Mouse (Mus musculus): ENCODE data around the gene Entpd1.

Gene Entpd1

DNA sequence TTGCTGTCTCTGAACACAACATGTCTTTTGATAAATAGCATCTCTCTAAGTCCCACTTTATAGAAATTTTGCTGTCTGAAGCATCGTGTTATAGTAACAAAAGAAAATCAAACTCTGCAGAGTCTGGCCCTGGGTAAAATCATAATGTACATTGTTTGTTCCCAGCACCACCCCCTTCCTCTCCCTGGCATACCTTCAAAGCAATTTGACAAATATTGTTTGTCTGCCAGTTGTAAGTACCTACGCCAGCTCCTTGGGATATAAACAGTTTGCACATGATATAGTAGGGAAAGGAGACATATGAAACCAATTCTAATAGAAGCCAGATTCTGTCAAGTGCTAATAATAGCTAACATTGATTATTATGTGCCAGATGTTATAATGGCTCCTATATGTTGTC is 50.6 kb downstream of the Entpd1 start:
- no peak for DNase-seq (ENCODE audit: extremely low spot score, low spot score)

DNA sequence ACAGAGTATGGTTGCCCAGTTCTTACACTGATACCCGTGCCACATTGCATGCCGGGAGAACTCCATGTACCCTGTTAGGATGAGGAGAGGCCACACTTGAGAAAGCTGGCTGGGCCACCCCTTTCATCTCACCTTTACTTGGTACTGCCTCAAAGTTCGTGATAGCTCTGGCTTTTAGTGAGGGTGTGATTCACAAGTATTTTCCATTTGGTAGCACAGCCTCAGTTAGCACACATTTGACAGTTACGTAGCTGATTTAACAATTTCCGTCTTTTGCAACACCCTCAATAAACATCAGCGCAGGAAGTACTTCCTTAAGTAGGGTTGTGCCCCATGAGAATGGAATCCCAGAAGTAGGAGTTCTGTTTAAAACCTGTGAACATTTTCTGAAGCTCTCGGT is 53.6 kb downstream of the Entpd1 start:
- DNase-seq (ENCODE audit: extremely low spot score, low spot score): no peak

DNA sequence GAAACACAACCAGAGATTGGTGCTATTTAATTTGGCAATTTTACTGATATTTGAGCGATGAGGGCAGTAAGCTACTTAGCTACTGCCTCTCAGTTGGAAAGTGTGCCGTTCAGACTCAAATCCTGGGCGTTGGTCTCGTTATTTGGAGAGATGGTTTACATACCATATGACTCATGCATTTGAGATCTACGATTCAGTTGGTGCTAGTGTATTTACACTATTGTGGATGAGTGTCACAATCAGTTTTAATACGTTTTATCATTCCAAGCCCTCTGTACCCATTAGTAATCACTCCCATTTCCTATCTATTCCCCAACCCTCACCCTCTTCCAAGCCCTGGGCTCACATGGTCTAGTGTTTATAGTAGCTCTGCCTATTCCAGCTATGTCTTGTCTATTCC is 54.9 kb downstream of the Entpd1 start:
- DNase-seq (ENCODE audit: extremely low spot score, low spot score): no peak

DNA sequence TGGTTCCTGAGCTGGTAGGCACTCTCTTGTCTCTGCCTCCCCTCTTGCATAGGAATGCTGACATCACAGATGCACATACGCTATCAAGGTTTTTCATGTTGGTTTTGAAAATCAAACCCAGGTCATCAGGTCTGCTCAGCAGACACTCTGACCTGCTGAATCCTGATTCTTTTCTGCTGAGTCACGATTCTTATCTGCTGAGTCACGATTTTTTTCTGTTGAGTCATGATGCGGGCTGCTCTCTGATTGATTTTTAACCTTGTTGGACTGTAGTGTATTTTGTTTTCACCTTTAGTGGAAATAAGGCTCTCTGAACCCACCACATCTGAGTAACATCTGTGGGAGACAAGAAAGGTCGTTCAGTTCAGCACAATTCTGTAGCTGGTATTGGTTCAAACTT is 63.2 kb downstream of the Entpd1 start:
- DNase-seq (ENCODE audit: extremely low spot score, low spot score): no peak

DNA sequence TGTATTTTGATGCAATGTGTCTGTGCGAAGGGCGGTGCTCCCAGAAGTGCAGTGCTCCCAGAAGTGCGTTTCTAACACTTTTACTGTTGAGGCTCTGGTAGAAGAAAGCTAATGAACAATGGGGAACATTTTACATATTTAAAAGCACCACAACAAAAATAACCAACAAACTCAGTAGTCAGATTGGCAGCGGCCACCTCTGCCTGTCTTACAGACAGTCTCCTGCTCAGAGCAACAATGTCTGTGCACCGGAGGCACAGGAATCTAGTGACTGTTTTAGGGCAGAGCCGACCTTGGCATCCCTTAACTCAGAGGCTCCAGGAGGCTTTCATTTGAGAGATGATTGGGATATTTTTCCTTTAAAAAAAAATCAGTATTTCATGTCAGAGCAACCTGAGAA is 65.9 kb downstream of the Entpd1 start:
- DNase-seq (ENCODE audit: extremely low spot score, low spot score): no peak

DNA sequence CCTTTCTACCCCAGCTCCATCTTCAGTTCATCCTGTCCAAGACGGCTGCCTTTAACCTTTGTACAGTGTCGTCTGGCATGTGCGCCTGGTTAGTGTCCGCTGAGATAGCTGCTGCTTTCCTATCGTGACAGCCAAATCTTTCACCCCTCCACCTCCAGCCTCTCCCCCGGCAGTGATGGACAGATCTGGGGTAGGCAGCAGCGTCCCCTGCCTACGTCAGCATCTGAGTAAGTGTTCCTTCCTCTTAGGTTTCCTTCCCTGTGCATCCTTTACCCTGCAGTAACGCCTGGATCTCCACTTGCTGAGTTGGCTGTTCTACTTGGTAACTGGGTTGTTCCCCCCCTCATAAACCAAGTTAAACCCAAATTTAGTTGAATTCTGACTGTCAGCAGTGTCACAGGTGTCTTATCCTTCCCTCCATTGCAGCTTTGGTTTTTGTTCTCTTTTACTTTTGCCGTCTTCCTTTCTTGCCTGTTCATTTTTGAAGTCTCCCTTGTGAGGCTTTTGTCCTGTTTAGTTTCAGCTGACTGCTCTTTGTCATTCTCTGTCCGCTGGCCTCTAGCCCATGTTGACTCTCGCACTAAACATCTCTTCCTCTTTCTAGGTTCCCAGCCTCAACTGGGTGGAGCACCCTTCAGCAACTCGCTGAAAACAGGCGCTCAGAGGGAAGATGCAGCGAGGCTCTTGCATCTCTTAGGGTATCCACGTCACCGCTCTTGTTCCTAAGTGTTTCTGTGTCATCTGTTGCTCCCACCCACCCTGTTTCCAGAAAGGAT is 66.6 kb downstream of the Entpd1 start:
- DNase-seq (ENCODE audit: extremely low spot score, low spot score): peak; percentile 15

DNA sequence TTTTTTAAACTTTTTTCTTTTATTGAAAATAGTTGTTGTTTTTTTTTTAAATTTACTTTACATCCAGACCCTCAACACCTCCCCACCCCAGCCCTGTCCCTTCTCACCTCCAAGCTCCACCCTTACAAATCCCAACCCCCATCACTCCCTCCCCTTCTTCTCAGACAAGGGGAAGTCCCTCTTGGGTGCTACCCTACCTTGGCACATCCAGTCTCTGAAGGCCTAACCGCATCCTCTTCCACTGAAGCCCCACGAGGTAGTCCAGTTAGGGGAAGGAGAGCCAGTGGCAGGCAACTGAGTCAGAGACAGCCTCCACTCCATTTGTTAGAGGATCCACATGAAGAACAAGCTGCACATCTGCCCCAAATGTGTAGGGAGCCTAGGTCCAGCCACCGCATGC is 67.5 kb downstream of the Entpd1 start:
- DNase-seq (ENCODE audit: extremely low spot score, low spot score): no peak

DNA sequence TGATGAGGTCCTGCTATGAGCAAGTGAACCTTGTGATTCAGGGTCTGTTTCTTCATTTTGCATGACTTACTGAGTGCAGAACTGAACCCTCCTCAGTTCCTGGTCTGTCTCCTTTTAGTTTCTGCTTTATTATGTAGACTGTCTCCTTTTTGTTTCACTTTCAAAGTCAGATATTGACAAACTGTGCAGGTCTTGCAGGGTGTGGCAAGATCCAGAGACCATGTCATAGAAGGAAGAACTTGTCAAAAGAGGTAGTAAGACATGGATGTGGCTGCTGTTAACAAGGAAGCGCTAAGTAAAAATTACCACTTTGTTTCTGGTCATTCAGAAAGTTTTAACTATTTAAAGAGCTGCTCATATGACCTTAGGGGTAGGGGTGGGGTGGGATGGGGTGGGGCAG is 72.0 kb downstream of the Entpd1 start:
- no peak for DNase-seq (ENCODE audit: extremely low spot score, low spot score)

DNA sequence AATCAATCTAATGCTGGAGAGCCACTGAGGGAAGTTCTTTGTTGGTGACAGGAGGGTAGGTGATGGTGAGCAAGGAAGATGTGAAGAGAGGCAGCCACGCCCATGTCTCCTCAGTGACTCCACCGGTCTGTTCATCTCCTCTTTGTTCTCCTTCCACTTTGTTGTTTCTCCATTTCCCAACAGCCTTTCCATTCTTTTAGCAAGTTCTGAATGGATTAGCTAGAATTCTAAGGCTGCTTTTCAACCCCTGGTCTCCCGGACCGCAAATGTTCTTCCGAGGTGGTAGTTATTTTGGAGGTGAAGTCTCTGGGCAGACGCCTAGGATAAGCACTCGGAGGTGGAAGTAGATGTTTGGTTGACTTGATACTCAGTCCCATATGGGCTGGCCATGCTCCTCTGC is 72.4 kb downstream of the Entpd1 start:
- no peak for DNase-seq (ENCODE audit: extremely low spot score, low spot score)

DNA sequence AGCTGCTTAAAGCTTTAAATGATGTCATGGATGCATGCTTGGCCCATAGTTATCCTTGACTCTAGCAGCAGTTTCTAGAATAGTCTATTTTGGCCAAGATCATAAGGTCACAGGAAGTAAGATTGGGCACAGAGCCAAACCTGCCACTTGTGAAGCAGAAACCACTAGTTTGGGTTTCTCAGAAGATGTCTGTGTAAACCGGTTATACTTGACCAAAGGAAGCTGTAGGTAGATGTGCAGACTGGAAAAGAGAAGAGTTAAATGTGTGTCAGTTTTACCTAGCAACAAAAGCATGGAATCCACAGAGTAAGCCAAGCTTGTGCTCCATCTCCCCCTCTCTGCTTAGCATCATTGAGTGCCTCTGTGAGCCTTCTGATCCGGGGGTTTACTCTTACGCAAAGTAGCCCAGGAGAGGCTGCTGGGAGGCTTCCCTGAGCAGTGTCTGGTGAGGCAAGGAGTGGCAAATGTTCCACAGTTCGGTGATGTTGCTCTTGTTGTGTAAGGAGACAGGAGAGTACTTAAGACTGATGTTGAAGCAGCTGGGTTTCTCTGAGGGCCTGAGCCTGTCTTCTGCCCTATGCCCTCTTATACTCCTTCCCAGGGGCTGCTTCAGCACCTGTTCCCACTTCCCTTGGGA is 75.2 kb downstream of the Entpd1 start:
- no peak for DNase-seq (ENCODE audit: extremely low spot score, low spot score)

DNA sequence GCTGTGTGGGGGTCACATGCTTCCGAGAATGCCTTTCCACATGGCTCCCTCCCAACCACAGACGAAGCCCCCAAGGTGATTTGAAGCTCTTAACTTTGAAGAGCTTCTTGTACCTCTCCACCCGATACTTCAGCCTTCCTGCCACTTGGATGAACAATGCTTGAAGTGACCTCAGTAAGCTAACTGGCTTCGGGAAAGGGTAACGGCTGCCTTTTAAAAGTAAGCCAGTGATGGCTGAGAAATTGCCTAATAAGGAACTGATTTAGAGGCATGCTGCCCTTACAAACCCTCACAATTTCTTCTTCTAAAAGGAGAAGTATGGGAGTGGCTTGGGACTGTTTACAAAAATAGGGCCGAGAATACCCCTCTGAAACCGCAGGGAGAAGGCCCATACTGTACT is 81.0 kb downstream of the Entpd1 start:
- DNase-seq (ENCODE audit: extremely low spot score, low spot score): no peak

DNA sequence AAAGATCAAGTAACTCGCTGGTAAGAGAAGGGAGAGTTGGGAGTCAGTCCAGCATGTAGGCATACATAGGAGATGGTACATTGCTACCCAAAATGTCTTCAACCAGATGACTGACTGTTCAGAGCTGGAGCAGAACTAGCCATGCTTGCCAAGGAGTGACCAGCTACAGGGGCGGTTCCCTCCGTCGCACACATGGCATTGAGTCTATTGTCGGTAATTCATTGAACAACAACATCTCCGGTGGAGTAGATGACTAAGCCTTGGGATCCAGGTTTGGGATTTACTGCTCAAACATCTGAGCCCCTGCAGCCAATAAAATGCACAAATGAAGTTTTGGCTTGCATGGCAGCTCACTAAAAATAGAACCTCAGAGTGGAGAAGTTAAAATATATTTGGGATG is 84.0 kb downstream of the Entpd1 start:
- no peak for DNase-seq (ENCODE audit: extremely low spot score, low spot score)

DNA sequence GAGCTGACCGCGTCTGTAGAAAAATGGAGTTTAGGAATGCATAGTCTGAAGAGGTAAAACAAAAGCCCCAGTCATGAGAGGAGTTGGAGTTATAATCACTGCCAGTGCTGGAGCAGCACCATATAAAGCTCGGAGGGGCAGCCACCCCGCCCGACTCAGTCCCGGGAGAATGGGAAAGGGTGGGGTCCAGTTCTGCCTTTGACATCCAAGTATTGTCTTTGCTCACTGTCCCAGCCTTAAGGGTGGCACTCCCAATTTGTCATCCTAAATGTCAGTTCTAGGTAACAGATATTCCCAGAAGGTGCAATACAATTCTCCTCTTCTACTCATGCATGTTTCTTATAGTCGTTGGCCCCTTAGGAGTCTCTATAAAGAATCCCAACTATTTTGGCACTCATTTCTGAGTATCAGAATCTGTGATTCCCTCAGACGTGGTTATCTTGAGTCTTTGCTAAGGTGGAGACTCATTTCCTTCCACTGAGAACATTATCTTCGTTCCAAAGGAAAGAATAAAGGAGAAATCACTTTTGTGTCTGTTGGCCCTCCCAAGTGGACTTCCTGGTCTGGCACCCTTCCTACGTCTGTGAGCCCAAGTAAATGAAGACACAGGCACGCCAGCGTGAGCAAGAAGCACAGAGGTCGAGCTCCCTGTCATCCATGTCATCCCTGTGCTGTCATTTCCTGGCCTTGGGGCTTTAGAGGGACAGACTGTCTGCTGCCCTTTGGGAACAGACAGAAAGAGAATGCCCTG is 86.1 kb downstream of the Entpd1 start:
- no peak for DNase-seq (ENCODE audit: extremely low spot score, low spot score)

DNA sequence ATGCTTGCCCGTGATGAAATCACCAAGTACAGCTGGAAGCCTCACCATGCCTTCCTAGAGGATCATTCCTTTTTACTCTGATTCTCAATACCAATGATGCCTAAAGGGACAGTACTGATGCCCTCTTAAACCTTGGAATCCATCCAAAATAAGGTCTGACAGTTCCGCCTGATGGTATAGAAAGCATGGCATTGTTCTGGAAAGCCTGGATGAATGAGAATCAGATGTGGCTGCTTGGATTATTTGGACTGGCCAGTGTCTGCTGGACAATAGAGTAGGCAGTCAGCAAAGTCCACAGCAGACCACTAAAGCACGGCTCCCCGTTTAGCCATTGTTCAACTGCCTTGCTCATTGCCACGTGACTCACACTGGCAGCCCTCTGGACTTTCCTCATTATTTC is 87.7 kb downstream of the Entpd1 start:
- DNase-seq (ENCODE audit: extremely low spot score, low spot score): no peak

DNA sequence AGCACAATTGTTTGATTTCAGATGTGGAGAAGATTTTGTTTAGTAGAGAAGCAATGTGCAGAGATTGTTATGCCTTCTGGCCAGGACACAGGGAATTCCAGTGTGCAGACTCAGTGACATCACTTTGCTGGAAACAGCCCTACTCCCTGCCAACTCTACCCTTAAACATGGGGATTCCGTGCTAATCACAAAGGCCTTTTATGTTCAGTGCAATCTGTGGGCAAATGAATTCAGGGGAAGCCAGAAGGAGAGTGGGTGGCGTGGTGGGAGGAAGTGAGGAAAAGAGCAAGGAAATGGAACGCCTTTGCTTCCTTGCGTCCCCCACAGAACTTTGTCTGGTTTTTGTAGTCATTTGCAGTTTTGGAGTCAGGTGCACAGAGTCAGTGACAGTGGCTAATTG is 90.2 kb downstream of the Entpd1 start:
- DNase-seq (ENCODE audit: extremely low spot score, low spot score): no peak

DNA sequence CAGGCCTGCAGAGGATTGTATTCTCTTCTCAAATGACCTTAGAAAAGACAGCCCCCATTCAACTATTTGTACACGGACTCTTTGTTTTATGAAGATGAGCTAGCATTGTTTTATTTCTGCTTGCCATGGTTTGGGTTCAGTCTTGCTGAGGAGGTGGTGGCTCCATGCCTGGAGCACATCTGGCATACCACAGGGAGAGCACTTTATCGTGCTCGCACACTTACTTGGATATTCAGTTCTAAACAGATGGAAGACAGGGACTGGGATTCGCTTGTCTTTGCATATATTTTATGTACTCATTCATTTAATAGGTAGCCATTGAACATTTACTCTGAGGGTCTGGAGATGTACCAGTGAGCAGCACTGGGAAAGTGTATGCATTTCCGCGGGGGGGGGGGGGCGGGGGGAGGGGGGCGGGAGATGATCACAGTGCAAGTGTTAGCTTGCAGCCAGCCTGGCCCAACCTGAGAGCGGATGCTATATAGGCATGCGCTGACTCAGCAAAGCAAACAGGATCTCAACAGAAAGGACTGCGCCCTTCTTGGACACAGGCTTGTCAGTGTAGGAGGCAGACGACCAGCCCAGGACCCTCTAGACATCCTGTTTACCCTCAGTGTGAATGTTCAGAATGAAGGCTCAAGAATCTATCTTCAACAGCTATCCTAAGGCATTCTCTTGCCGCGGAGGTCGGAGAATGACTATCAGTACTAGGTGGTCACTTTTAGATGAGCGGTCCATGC is 100.9 kb downstream of the Entpd1 start:
- DNase-seq (ENCODE audit: extremely low spot score, low spot score): no peak

DNA sequence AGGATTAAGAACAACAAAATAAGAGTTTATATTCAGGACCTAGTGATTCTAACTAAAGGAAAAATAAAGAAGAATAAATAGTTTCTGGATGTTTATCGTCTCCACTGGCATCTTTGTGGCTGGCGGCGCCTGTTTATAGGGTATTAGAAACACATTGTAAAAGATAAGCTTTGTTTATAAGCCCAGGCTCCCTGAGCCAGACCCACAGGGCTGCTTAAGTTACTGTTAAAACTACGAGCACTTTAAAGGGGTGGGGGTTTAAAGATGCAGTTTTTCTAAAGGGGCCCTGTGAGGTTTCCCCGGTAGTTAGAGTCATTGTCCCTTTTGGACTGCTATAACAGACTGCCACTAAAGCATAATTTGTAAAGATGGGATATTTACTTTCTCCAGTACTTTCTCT is 102.5 kb downstream of the Entpd1 start:
- no peak for DNase-seq (ENCODE audit: extremely low spot score, low spot score)

DNA sequence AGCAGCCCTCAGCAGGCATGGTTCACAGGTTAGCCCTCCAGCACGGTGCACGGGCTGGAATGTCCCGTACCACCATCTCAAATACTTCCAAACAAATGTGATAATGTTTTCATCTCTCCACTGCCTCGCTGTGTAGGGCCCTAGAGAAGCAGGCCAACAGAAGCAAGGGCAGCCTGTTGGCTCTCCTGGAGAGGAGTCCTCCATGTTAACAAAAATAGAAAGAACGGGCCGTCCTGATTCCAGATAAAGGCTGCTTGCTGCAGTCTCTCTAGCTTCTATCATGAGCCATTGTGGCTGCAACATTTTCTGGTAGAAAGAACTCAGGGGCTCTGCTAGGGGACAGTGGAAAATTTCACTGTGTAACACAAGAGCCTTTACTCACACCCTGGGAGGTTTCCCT is 104.8 kb downstream of the Entpd1 start:
- DNase-seq (ENCODE audit: extremely low spot score, low spot score): no peak

DNA sequence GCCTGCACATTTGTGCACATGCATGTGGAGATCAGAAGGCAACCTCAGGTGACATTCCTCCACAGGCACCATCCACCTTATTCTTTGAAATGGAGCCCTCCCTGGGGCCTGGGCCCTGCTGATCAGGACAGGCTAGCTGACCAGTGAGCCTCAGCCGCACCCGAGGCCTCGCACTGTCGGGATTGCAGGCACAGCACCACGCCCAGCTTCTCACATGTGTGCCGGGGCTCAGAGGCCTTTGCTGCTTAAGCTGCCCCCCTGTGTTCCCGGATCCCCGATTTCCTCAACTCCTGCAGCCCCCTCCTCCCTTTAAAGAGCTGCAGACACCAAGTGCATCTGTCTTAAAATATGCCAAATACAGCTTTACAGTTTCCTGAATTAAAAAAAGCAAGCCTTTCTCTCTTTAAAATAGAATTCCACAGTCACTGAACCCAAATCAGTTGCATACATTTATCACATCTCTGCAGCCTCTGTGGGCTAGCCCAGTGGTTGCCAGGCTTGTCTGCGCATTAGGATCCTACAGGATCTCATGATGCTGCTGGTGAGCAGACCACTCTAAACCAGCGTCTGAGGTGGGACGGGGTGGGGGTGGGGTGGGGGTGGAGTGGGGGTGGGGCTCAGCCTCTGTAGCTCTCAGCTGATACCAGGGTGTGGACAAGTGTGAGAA is 107.4 kb downstream of the Entpd1 start:
- DNase-seq (ENCODE audit: extremely low spot score, low spot score): no peak

DNA sequence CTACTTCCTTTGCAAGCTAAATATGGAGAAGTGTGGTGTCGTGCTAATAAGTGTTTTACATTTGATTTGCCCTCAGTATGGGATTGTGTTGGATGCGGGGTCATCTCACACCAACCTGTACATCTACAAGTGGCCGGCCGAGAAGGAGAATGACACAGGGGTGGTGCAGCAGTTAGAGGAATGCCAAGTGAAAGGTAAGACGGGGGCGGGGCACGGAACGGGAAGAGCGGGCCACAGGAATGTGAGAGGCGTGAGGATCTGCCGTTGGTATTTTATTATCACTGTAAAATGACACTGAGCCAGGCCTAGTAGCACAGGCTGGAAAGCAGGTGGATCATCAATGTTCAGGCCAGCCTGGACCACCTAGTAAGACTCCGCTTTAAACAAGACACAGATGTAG is 108.2 kb downstream of the Entpd1 start:
- no peak for DNase-seq (ENCODE audit: extremely low spot score, low spot score)
